Mouse (Mus musculus) kidney, embryonic 14.5 days (tissue): ENCODE results near the gene Hemk1. TPM values are rescaled to one million over a fixed set of nuclear protein-coding genes. Genes with fewer than 3 reads are reported as not detected.

Source experiments
- ATAC-seq: fragments of 200-750 bp; cut with Nextera tagmentation; 2 replicates; pipeline ENCODE4 v1.8.0; 2017; ENCODE audit warnings: moderate number of reproducible peaks, mild to moderate bottlenecking, moderate TSS enrichment, moderate library complexity; ENCODE audit not compliant: low FRiP score, low TSS enrichment
- H3K27ac ChIP-seq: fragments of 300-500 bp; sonication (generic); 2 replicates; pipeline ENCODE4 v1.5.1; 2014; ENCODE audit warnings: low read depth, mild to moderate bottlenecking, low read length, moderate library complexity, mixed read lengths
- H3K27me3 ChIP-seq: fragments of 300-500 bp; sonication (generic); 2 replicates; pipeline ENCODE4 v1.6.1; 2014; ENCODE audit warnings: mild to moderate bottlenecking, low read length; ENCODE audit not compliant: control insufficient read depth, insufficient read depth
- H3K36me3 ChIP-seq: fragments of 300-500 bp; sonication (generic); 2 replicates; pipeline ENCODE4 v1.6.1; 2014; ENCODE audit warnings: low read length, mixed read lengths; ENCODE audit not compliant: control insufficient read depth, insufficient read depth
- H3K4me1 ChIP-seq: fragments of 300-500 bp; sonication (generic); 2 replicates; pipeline ENCODE4 v1.6.1; 2014; ENCODE audit warnings: low read length, mixed read lengths; ENCODE audit not compliant: control insufficient read depth, insufficient read depth
- H3K4me2 ChIP-seq: fragments of 300-500 bp; sonication (generic); replicated peaks from 2 replicates; pipeline ENCODE4 v1.6.1; 2014; ENCODE audit warnings: low read depth, mild to moderate bottlenecking, low read length
- H3K4me3 ChIP-seq: fragments of 300-500 bp; sonication (generic); 2 replicates; pipeline ENCODE4 v1.5.1; 2014; ENCODE audit warnings: mild to moderate bottlenecking, low read length
- H3K9ac ChIP-seq: fragments of 300-500 bp; sonication (generic); 2 replicates; pipeline ENCODE4 v1.6.1; 2014; ENCODE audit warnings: low read depth, mild to moderate bottlenecking, low read length, moderate library complexity
- H3K9me3 ChIP-seq: fragments of 300-500 bp; sonication (generic); 2 replicates; pipeline ENCODE4 v1.6.1; 2016; ENCODE audit warnings: low read length; ENCODE audit not compliant: control insufficient read depth
- WGBS: fragments of 180-500 bp; shearing (Covaris S2); extraction: QIAGEN DNeasy Blood & Tissue Kit; methylation state at CpG from one replicate; pipeline ENCODE4 v1.1.7; 2014; 5-methylcytosine and 5-hydroxymethylcytosine counted together
- polyA plus RNA-seq: library from polyadenylated mRNA; unstranded; fragments of >200 nt; fragmentation: Nextera tagmentation; extraction: Ambion mirVana; gene quantifications from 2 replicates; pipeline ENCODE4 v1.2.1, GENCODE M21; 2014

The Hemk1 gene
- polyA plus RNA-seq, 1 experiment from 2014 or later: 11.3 TPM

DNA sequence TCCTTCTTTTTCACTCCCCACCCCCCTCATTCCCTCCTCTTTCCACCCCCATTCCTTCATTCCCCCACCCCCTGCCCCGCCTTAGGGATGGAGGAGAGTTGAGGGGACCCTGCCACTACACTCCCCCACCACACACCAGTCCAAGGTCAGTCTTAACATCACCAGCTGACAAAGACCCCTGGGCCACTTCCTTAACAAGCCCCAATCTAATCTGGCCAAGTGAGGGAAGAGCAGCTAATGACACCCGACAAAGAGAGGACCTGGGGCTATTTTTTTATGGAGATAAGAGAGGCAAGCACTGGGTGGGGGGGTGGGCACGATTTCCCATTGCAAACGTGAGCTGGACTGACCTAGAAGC, 31.9 kb upstream of the Hemk1 start:
- 2% methylated on average over 4 of the region's 4 CpGs for WGBS

DNA sequence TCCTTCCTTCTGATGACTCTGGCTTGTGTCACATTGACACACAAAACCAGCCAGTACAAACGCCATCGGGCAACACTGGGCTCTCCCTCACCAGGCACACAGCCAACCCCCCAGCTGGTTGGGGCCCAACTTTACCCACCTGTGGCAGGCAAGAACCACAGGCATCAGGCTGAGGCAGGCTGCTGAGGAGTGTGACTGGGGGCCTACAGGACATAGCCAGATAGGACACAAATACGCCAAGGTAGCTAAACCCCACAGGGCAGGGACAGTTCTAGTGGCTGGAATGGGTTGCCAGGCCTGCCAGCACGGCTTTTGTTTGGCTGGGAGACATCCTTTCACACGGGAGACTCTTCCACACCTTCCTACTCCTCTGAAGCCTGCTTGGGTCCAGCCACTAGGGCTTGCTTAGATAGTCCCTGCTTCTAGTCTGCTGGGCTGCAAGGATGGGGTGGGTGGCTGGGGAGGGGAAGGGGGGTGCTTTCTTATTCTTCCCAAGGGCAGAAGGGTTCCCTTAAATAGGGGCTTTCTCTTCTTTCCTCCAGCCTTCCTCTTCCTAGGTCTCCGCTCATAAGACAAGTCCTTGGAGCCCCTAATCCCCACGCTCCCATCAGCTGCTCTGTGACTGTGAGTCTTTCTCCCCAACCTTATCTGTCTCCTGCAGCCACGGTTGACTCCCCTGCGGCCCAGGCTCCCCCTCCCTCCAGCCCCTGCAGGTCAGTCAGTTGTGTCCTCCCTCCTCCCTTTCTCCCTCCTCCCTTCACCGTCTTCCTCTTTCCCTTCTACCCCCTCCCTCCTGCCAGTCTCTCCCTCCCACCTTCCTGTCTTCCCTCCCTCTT, 31.3 kb upstream of the Hemk1 start:
- ATAC-seq: peak; percentile 54; the same call in 1 of the 2 replicates
- Histone ChIP-seq H3K4me2 (no peak overlapping the region), H3K9me3 (no peaks in the 10 kb centered on the region), H3K4me1 (peaks cover 10% of the 10 kb centered on the region; the same call in 1 of the 2 replicates), H3K4me3 (no peak overlapping the region), H3K27me3 (no peaks in the 10 kb centered on the region; the same call in 1 of the 2 replicates), H3K36me3 (no peaks in the 10 kb centered on the region), H3K9ac (no peak overlapping the region), H3K27ac (no peak overlapping the region)
- WGBS: 24% methylated on average over 10 of the region's 10 CpGs

More for the DNA sequence above, 31.9 kb upstream of the Hemk1 start:
- no peak overlapping the region for H3K9ac ChIP-seq
- no peaks in the 10 kb centered on the region for H3K36me3 ChIP-seq
- H3K27ac ChIP-seq: no peak overlapping the region
- H3K4me2 ChIP-seq: no peak overlapping the region
- H3K4me1 ChIP-seq: peaks cover 10% of the 10 kb centered on the region; the same call in 1 of the 2 replicates
- H3K4me3 ChIP-seq: no peak overlapping the region
- peak; percentile 34; the same call in 1 of the 2 replicates for ATAC-seq
- H3K9me3 ChIP-seq: no peaks in the 10 kb centered on the region
- peaks cover 4% of the 10 kb centered on the region; the same call in 1 of the 2 replicates for H3K27me3 ChIP-seq

GRCm38 (mm10) chr9:107368302-107368701, 30.2 kb upstream of the Hemk1 start:
- H3K9me3 ChIP-seq: no peaks in the 10 kb centered on the region
- H3K36me3 ChIP-seq: no peaks in the 10 kb centered on the region
- H3K27ac ChIP-seq: no peak overlapping the region
- no peak for ATAC-seq
- no peaks in the 10 kb centered on the region for H3K27me3 ChIP-seq
- no peak overlapping the region for H3K4me2 ChIP-seq
- 81% methylated on average over 1 of the region's 1 CpGs for WGBS
- no peak overlapping the region for H3K4me3 ChIP-seq
- H3K4me1 ChIP-seq: peaks cover 10% of the 10 kb centered on the region; the same call in 1 of the 2 replicates
- H3K9ac ChIP-seq: no peak overlapping the region

- Histone ChIP-seq H3K27me3 (no peaks in the 10 kb centered on the region), H3K9me3 (no peaks in the 10 kb centered on the region), H3K9ac (no peak overlapping the region), H3K4me3 (no peak overlapping the region), H3K4me2 (no peak overlapping the region), H3K4me1 (peaks cover 10% of the 10 kb centered on the region; the same call in 1 of the 2 replicates), H3K27ac (no peak overlapping the region), H3K36me3 (no peaks in the 10 kb centered on the region)
- no peak for ATAC-seq
- 2% methylated on average over 3 of the region's 3 CpGs for WGBS
Measured at GRCm38 (mm10) chr9:107366644-107367043, 28.5 kb upstream of the Hemk1 start.

DNA sequence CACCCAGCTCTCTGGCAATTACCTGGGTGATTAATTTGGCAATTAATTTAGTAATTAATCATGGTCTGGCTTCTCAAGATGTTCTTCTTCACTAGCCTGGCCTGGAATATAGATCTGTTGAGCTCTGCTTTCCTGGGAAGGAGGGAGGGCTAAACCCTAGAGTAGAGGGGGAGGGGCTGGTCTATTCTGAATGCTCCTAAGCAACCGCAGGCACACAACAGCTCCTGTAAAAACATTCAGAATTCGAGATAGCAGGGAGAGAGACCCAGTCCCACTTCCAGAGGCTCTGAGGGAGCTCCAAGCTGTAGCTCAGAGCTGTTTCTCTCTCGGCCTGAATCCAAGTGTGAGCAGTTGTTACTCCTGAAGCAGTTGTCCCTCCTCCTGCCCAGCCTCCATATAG, 22.8 kb upstream of the Hemk1 start:
- no peak overlapping the region for H3K27ac ChIP-seq
- 14% methylated on average over 3 of the region's 3 CpGs for WGBS
- peak; percentile 47; the same call in 1 of the 2 replicates for ATAC-seq

GRCm38 (mm10) chr9:107357651-107358050, 19.5 kb upstream of the Hemk1 start:
- Histone ChIP-seq H3K9me3 (no peaks in the 10 kb centered on the region), H3K4me1 (no peaks in the 10 kb centered on the region), H3K4me2 (no peak overlapping the region), H3K4me3 (no peak overlapping the region), H3K36me3 (no peaks in the 10 kb centered on the region), H3K27me3 (peaks cover 7% of the 10 kb centered on the region; the same call in 1 of the 2 replicates), H3K27ac (no peak overlapping the region), H3K9ac (no peak overlapping the region)
- 20% methylated on average over 5 of the region's 5 CpGs for WGBS
- no peak for ATAC-seq

More for the DNA sequence above, 22.8 kb upstream of the Hemk1 start:
- H3K4me2 ChIP-seq: no peak overlapping the region
- H3K4me1 ChIP-seq: no peaks in the 10 kb centered on the region
- H3K4me3 ChIP-seq: no peak overlapping the region
- H3K9ac ChIP-seq: no peak overlapping the region
- no peaks in the 10 kb centered on the region for H3K9me3 ChIP-seq
- no peaks in the 10 kb centered on the region for H3K36me3 ChIP-seq
- no peaks in the 10 kb centered on the region for H3K27me3 ChIP-seq

DNA sequence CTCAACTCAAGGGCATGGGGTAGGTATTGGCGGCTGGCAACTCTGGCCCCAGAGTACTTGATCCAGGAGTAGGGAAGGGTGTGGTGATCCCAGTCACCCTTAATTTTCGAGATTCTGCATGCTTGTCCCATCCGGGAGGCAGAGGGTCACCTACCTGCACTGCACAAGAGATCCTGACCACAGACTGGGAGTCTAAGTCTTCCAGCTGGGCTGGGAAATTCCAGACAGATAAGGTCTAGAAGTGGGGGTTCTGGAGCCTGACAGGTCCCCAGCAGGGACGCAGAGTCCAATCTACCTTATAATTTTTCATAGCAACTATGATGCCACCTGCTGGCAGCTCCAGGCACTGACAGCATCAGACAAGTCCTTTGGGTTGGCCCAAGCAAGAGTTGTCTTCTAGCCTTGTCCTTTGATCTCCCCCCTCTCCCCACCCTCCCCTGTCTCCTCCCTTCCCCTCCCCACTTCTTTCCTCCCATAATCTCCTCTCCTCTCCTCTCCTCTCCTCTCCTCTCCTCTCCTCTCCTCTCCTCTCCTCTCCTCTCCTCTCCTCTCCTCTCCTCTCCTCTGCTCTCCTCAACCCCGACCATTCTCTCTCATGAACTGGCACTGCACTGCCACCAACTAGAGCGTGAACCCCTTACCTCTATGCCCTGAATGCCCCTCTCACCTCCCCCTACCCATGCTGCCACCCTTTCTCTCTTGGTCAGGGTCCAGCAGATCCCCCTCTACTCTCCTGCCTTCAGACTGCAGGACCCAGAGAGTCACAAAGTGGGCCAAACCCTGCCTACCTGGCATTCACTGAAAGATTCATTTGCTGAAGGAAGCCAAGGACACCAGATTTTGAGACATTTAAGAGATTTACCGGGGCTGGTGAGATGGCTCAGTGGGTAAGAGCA, 18.0 kb upstream of the Hemk1 start:
- no peak overlapping the region for H3K27ac ChIP-seq
- H3K36me3 ChIP-seq: no peaks in the 10 kb centered on the region
- H3K9ac ChIP-seq: no peak overlapping the region
- no peak overlapping the region for H3K4me2 ChIP-seq
- H3K9me3 ChIP-seq: no peaks in the 10 kb centered on the region
- H3K27me3 ChIP-seq: peaks cover 7% of the 10 kb centered on the region; the same call in 1 of the 2 replicates
- 0 out of 2 replicates have a peak, but pooled peaks have one; percentile 25 for ATAC-seq
- 52% methylated on average over 7 of the region's 7 CpGs for WGBS
- H3K4me1 ChIP-seq: no peaks in the 10 kb centered on the region
- H3K4me3 ChIP-seq: no peak overlapping the region

- WGBS: 65% methylated on average over 1 of the region's 1 CpGs
- no peak for ATAC-seq
- Histone ChIP-seq H3K9me3 (no peaks in the 10 kb centered on the region), H3K9ac (no peak overlapping the region), H3K4me2 (no peak overlapping the region), H3K27me3 (peaks cover 7% of the 10 kb centered on the region; the same call in 1 of the 2 replicates), H3K36me3 (no peaks in the 10 kb centered on the region), H3K4me3 (no peak overlapping the region), H3K4me1 (no peaks in the 10 kb centered on the region), H3K27ac (no peak overlapping the region)
Measured at GRCm38 (mm10) chr9:107354826-107355225, 16.7 kb upstream of the Hemk1 start.
